Mouse (Mus musculus) CD4-positive, CD25-positive, alpha-beta regulatory T cell, adult 2 months (primary cell): ENCODE data around the gene Cgnl1.

Experiments
- DNase-seq: peaks from one replicate; pipeline ENCODE4 v3.0.0-alpha.2; 2012; ENCODE audit warnings: low read depth, low spot score

Gene Cgnl1

GRCm38 (mm10) chr9:71722366-71722765 is 49.0 kb downstream of the Cgnl1 start:
- no peak for DNase-seq

DNA sequence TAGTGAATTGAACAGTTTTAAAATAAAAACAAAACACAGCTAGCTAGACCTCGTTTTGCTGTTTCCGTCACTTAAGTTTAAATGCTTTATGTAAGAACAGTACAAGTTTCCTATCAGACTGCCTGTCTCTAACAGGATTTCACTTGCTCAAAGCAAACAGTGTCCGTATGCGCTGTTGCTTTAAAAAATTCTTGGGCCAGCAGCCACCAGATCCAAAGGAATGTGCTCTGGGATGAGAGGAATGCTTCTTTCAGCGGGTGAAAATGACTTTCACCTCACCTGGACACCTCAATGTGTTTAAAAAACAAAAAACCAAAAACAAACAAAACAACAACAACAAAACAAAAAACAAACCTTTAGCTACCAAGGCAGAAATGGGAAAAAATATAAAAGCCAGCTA is 54.4 kb downstream of the Cgnl1 start:
- no peak for DNase-seq

- no peak for DNase-seq
Measured at GRCm38 (mm10) chr9:71710776-71711175, 60.6 kb downstream of the Cgnl1 start.

DNA sequence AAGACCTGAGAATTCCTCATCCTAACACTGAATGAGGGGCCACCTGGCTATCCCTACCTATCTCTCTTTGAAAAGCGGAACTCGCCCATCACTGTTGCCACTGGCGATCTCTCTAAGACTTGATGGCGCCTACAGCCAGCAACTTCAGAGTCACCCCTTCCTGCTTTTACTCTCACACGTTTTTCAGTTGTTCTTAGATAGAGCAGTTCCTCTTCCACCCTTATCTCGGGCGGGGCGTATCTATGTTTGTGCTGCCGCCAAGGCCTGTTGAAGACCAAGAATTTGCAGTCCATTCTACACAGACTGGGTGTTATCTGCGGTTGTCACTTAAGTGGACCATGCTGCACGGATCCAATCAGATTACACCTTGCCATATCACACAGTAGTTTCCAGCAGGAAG is 62.2 kb downstream of the Cgnl1 start:
- no peak for DNase-seq

DNA sequence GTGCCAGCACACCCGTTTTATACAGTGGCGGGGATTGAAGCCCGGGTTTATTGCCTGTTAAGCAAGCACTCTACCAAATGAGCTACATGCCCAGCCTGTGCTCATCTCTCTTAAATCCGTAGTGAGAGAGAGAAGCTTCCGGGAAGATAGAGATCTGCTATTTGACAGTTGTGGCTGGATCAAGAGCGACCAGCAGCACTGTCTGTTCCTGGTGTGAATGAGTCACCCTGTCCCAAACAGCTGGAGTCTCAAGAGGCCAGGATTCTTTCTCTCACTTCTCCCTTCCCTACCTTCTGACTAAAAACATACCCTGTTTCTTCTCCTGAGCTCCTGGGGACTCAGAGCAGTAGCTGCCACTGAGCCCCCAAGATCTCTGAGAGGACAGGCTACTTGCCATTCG is 63.4 kb downstream of the Cgnl1 start:
- no peak for DNase-seq

DNA sequence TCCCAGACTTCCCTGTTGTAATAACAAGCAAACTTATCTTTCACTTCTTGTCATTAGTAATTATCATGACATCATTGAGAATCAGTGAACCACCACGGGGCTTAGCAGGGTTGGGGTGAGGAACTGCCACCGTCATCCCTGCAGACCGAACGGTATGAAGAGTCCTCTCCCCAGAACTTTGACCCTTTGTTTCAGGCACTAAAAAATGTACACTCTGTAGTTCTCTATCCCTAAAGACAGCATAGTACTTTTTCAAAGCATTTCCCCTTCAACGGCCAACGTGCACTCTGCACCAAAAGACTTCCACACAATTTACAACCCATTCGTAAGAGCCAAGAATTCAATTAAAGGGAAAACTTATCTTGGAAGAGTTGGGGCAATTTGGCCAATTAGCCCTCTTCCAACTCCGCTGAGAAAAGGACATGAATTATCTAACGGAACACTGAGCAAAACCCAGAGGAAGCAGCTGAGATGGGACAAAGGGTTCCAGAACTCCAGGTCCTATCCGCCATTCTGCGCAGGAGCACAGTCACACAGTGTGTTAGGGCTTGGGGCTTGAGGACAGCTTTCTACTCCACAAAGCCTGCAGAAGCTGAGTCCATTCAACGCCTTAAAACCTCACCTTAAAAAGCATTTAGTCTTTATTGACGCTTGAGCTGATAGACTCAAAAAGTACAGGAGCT is 66.9 kb downstream of the Cgnl1 start:
- DNase-seq, result no peak

GRCm38 (mm10) chr9:71699087-71699486 is 72.3 kb downstream of the Cgnl1 start:
- DNase-seq, result no peak

DNA sequence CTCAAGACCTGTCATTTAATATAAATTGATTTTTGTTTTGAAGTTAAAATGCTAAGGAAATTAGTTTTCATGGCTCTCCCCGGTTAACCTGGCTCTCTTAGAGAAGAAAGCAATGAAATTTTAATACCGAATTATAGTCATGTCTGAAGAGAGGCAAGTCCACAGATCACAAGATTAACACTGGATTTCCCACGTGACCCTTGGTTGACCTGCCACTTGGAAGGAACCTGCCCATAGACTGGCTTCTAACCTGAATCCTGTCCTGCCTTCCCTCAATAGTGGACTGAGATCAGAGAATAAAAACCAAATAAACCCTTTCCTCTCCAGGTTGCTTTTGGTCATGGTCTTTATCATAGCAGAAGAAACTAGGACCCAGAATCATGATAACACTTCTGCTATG is 73.3 kb downstream of the Cgnl1 start:
- no peak for DNase-seq

DNA sequence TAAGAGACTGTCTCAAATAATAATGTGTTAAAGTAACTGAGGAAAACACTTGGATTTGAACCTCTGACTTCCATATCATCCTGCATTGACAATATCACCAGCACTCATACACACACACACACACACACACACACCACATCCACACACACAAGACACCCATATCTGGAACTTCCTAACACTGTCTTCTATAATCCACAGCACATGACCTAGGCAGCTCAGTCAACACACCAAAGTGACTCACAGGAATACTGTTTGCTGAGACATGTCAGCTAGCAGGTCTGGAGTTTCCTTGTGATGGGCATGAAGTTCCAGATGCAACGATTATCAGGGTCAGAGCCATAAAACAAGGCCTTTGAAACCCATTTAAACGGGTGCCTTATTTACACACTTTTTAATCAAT is 74.2 kb downstream of the Cgnl1 start:
- no peak for DNase-seq

- no peak for DNase-seq
Measured at GRCm38 (mm10) chr9:71696762-71697161, 74.6 kb downstream of the Cgnl1 start.

DNA sequence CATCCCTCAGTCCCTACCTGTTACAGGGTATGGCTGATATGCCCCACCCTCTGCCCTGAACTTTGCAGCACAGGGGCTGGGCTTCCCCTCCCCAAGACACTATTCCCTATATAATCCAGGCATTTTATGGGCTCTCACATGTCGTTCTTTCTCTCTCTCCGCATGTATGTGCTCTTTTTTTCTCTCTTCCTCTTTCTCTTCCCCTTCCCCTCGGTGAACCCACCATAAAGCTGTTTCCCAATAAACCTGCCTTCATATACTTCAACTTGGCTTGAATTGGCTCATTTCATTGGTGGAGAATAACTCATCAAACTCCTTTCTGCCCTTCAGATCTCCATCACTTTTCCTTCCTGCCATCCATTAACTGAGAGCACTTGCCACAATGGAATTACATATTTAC is 76.3 kb downstream of the Cgnl1 start:
- DNase-seq, result no peak

- no peak for DNase-seq
Measured at GRCm38 (mm10) chr9:71694223-71694622, 77.2 kb downstream of the Cgnl1 start.

DNA sequence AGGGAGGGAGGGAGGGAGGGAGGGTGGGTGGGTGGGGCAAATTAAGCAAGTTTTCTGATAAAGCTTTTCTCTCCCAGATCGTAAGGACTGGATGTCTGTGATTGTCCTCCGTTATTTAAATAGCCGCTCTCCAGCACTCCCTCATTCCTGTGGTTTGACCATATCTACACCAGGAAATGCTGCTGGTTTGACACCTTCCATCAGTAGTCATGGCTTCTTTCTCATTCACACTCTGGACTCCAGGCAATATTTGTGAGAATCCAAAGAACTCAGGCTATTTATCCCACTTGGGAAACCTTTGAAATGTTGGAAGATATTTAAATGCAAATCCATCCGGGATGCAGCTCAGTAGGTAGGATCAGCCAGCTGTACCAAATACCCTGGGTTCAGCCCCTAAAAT is 77.6 kb downstream of the Cgnl1 start:
- no peak for DNase-seq

GRCm38 (mm10) chr9:71692165-71692564 is 79.2 kb downstream of the Cgnl1 start:
- no peak for DNase-seq

GRCm38 (mm10) chr9:71689369-71690073 is 81.9 kb downstream of the Cgnl1 start:
- no peak for DNase-seq

DNA sequence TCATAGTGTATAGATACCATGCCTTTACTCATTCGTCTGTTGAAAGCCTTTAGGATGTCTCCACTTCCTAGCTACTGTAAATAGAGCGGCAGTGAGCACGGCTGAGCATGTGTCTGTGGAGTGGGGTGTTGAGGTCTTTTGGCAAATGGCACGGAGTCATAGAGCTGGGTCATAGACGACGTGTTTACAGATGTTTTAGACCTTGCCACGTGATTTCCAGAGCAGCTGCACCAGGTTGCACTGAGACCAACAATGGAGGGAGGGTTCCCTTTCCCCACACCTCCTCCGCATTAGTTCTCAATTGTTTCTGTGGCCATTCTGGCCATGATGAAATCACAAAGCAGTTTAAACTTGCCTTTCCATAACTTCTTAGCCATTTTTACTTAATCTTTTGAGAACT is 84.9 kb downstream of the Cgnl1 start:
- DNase-seq, result no peak

DNA sequence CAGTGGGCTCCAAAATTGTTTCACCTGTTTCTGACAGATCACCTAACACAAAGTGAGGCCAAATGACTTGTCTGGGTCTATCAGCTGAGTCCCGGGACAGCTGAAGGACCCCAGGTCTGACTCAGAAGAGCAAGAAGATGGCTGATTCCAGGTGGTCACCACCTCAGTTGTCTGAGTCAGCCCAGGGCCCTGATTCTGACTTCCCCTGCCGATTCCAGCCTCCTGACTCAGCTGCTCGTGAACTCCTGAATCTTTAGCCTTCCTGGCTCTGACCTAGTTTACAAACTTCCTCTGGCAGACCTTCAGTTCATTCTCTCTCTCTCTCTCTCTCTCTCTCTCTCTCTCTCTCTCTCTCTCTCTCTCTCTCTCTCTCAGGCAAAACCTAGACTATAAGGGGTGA is 86.6 kb downstream of the Cgnl1 start:
- no peak for DNase-seq

GRCm38 (mm10) chr9:71680381-71680780 is 91.0 kb downstream of the Cgnl1 start:
- no peak for DNase-seq

GRCm38 (mm10) chr9:71679103-71679815 is 92.1 kb downstream of the Cgnl1 start:
- no peak for DNase-seq

DNA sequence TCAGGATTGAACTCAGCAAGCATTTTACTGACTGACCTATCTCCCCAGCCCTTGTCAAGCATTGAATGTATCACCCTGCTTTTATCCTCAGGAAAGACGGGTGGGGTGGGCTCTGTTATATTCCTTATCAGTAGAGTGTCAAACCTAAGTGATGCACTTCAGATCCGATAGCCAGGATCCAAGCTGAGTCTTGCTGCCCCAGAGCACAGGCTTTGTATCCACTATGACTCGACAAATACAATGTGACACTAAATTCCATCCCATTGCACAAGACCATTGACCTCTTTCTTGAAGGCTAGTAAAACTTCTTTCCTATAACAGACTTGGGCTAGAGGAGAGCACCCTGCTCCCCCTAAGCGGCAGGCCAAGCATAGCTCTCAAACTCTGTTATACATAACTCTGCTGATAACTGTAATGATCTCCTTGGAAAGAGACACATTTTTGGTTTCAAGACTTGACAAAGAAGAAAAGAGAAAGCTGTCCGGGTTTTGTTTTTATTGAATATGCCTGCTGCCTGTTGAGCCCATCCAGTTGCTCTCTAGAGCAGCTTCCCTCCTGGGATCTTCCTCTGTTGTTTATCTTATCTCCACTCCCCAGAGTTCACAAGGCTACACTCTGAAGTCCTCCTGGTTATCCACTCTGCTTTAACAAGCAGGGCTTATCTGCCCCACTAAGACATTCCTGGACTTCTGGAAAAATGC is 94.3 kb downstream of the Cgnl1 start:
- DNase-seq, result no peak

DNA sequence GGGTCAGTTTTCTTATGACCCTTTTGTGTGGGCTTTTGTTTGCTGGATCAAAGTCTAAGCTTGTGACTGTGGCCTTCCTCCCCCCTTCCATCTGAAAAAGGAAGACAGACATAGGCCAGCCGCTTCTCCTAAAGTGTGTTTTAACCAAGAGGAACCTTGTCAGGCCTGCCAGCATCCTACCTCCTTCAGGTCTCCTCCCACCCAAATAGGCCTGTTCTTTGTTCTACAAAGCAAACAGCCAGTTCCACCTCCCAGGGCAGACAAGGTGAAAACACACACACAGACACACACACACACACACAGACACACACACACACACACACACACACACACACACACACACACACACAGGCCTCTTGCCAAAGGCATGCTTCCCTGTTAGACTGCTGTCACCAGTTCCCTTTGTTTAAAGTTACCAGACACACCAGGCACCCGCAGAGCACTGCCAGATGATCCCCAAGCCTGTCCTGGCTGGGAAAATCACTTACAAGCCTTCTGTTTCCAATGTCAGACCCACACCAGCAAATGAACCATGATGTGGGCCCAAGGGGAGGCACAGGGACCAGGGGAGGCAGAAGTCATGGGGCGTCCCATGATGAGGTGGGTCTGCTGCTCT is 95.5 kb downstream of the Cgnl1 start:
- no peak for DNase-seq

- no peak for DNase-seq
Measured at GRCm38 (mm10) chr9:71675216-71675615, 96.2 kb downstream of the Cgnl1 start.
